Mouse (Mus musculus): ENCODE data around the gene Gm36028.

- TF ChIP-seq POLR2A (IDR thresholded peaks at IDR 0.05; ENCODE audit: borderline replicate concordance, control insufficient read depth, low read depth, low read length), result no peak
- no peak for TF ChIP-seq CTCF (IDR thresholded peaks at IDR 0.05; ENCODE audit: control insufficient read depth, insufficient read depth, low read length)
Observed at GRCm38 (mm10) chr16:37824778-37825505, 36.0 kb downstream of the Gm36028 start.
